Mouse (Mus musculus): ENCODE data around the gene Esr1.

The Esr1 gene

DNA sequence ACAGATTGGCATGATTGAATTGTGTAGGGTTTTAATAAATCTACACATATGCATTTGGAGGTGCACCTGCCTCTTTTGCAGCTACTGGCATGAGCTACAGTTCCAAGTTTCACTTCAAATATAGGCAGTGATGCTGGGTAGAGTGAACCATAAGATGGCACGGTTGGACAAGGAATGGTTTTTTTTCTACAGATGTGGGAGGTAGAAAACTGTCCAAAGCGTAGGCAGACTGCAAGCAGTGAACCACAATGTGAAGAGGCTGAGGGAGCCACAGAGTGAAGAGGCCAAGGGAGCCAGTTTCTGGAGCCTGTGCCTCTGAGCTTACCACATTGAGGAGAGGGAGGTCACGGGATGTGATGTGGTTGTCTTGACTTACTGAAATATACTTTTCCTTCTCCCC, 238.5 kb downstream of the Esr1 start:
- DNase-seq = no peak

DNA sequence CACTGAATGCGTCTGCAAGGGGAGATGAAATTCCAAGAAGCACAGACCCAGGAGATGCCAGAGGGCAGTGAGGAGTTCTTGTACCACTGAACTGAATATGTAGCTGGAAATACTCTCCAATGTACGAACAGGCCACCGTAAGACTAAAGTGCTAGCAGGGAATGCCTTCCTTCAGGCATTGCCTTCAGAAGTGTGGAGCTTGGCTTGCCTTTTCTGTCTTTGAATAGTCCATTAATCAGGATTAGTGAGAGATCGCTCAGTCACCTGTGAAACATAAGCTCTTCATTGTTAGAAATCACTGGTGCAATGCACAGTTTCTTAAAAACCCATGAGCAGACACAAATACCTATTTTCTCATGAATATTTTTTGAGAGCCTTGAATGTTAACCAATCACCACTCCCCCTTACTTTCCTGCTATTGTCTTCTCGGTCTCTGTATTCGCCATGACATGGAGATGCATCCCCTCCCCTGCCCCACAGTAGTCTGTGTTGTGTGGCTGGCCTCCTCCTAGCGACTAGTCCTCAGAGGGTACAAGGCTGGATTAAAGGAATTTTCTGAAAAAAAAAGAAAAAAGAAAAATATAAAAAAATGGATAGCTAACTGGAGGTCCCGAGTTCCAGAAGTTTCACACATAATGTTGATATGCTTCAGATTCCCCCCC, 263.8 kb downstream of the Esr1 start:
- DNase-seq = no peak

DNA sequence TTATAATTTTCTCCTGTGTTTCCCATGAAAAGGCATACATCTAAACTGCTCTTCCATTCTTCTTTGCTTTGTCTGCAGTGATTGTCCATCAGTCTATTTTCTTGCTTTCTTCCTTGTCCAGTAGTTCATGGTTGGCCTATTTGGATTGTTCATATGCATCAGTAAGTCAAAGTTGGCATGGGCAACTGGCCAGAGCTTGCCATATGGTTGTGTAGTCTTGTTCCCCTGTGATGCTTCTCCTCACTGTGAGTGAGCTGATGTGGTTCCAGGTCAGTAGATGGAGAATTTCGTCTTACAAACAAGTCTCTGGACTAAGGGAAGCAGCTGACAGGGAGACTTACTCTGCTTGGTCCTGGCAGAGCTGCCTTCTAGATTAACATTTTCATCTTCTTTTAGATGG, 270.0 kb downstream of the Esr1 start:
- DNase-seq = no peak

DNA sequence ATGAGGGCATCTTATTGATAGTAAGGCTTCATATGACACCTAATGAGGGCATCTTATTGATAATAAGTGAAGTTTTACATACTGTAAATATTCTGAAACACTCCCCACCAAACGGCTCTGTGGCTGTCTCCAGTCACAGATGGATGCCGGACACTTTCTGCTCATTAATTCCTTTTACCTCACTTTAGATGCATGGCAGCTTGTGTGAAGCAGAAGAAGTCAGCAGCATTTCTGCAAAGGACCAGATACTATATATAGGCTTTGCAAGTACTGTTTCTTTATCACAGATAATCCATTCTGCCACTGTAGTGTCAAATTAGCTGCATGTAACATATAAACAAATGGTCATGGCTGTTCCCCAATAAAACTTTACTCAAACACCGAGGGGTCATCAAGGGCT, 274.1 kb downstream of the Esr1 start:
- no peak for DNase-seq

DNA sequence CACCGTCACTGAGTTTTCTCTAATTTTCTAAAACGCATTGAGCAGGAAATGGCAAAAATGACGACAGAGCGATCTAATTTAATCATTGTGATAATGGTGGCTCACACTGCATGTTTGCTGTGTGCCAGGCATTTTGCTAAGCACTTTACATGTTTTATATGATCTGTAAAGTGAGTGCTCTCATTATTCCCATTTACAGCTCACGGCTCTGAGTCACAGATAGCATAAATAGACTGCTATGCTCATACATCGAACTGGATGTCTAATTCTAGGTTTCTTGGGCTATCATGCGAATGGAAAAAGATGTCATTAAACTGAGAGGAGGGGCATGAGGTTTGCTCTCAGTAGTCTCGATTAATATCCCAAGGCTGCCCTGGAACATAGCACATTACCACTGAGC, 274.6 kb downstream of the Esr1 start:
- DNase-seq = no peak

DNA sequence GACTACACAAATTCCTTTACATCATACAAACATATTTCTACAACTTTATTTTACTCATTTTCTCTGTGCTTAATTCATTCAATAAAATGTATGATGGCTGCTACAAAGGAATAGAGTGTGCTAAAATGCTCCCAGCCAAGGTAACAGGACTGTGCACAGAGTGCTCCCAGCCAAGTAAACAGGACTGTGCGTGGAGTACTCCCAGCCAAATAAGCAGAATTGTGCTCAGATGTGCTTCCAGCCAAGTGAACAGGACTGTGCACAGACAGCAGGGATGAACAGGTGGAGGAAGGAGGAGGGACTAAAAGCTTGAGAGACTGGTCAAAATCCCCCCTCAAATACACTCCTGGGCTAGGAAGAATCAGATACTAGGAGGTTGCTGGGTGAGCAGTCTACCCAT, 282.1 kb downstream of the Esr1 start:
- no peak for DNase-seq

DNA sequence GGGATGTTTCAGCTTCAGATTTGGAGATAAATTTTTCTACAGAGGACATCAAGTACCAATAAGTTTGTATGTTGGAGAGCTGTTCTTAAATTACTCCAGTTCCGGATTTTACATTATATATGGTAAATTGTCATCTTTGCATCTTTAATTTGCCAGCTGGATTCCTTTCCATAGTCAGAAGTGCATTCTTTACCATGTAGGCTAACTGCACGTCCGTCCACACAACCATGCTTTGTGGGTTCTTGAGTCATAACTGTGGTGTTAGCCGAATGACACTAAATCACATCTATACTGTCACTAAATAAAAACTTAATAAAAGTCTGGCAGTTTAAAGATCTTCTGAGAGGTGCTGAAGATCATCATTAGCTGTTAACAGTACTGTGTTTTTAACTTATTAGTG, 286.4 kb downstream of the Esr1 start:
- DNase-seq = no peak

DNA sequence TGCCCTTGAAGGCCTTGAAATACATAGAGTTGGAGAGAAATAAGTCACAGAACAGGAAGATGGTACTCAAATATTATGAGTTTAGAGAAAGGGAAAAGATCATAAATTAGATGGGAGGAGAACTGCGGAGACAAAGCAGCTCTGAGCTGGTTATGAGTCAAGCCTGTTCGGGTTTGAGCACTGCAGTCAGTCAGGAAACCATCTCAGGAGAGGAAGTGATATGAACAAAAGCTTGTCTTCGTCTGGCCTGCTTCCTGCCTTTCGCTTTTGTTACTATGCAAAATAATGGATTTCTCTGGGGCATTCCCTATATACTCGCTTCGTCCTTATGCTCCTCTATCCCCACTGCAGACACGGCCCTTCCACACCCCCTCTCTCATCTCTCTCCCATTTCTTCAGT, 288.9 kb downstream of the Esr1 start:
- DNase-seq = no peak

DNA sequence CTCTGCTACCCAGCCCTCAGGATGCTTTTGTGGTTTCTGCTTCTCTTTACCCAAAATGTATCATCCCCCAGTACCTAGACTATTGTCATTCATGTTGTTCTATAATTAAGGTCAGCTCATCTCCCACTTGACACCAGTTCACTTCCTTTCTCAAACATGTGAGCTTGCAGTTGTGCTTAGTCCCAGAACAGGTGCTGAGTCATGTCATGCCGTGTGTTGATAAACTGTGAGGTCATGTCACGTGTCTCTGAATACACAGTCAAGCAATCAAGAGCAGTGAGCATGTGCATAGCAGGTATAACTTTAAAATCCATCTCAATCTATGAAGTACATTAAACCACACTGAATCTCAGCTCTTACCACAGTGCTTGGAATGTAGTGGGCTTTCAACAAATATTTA, 297.9 kb downstream of the Esr1 start:
- DNase-seq = no peak

DNA sequence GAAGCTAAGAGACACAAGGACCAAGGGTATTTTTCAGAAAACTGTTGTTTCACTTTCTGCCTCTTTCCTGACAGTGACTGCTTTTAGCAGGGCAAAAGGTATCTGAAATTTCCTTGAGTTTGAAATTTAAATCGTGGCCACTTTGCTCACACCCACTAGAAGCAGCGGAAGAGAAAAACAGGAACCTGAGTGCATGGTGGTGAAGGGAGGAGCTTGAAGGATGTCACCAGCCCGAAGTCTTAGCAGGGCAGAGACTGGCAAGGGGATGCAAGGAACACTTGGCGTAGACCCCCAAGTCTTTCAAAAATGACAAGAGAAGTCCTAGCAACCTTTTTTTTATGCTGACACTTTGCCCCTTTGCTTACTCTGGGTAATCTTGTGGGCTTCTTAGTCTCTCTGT, 299.1 kb downstream of the Esr1 start:
- DNase-seq = no peak

DNA sequence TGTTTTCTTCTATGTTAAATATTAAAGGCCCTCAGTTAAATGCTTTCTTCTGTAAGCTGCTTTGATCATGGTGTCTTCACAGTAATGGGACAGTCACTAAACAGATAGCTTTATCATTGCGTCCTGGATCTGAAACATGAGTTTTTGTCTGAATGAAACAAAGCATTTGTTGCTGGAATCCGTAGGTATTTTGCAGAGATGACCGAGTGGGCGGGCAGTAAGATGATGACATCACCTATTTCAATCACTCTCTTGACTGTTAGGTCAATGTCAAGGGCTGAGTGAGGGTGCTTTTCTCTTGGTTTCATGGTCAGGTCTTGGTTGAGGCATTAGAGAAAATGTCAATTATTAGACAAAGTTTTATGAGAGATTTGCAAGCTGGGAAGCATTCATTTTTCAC, 307.7 kb downstream of the Esr1 start:
- no peak for DNase-seq

DNA sequence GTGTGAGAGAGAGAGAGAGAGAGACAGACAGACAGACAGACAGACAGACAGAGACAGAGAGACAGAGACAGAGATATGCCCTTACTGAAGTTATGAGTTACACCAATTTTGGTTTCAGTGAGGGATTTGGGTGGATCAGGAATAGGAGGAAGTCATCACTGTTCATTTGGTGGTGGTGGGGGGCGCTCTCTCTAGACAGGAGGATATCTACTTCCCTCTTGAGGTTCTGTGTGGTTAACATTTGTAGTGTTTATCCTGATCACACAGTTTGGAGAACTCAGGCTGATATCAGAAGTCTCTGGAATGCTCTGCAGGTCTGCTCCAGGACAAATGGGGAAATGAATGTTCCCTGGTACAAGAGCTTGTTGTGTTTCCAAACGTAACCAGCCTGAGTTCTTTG, 312.2 kb downstream of the Esr1 start:
- no peak for DNase-seq

DNA sequence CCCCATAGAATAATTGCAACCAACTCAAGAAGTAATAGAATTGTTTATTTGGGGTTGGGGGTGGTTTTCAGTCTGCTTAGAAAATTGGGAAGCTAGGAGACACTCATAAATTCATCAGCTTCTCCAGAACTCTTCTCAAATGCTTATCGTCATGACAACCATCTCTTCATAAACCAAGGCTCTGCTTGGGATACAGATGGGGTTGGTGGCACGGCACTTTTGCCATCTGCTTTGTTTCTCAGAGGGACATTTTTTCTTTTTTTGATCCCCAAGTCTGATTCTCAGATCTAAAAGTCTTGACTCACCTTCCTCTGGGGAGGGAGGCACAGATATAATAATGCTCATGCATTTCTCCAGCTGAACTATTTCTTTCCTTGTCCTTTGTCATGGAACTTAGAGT, 313.0 kb downstream of the Esr1 start:
- DNase-seq = no peak

DNA sequence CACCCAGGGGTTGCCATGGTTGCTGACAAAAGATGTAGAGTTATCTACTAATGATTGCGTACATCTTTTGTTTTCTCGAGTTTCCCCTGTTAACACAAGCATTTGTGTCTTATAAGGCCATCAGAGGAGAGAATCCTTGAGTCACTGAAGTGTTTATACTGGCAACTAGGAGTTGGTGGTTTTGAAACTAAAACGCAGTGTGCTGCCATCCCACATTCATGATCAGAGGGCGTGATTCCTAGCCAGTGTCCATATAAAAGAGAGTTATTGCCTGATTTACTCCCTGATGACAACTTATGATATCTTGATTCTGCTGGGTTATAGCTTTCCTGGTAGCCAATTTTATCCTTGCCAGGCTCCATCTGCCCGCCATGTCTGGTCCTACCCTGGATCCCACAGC, 331.8 kb downstream of the Esr1 start:
- DNase-seq = no peak

DNA sequence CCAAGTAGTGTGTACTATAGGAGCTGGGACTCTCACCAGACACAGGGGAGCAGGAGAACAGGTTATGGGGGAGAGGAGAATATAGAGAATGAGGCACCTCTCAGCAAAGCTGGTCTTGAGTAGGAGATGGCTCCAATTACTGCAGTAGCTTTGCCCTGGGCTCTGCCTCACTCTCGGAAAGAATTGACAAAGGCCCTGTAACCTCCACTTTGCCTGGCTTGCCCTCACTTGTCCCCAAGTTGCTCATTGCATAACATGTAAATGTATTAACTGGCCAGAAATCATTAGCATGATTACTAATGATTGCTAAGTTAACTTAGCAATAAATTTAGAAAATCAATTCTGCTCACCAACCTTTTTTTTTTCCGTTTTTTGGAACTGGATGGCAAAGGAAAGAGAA, 333.3 kb downstream of the Esr1 start:
- DNase-seq = no peak

DNA sequence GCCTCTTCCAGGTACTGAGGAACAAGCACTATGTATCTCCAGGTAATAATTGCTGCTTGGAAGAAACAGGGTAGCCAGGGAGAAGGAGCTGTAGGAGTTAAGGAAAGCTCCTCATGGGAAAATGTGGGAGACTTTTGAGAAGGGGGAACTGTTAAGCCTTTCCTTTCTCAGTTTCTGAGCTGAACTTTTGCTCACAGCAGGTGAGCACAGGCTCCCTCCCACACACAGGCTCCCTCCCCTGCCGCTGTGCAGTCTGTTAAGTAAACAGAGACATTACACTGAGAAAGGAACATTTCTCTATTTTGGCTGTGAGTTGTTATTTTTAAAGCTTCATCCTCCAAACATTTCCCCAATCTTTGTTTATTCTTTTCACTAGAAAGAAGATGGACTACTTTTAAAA, 354.4 kb downstream of the Esr1 start:
- no peak for DNase-seq

DNA sequence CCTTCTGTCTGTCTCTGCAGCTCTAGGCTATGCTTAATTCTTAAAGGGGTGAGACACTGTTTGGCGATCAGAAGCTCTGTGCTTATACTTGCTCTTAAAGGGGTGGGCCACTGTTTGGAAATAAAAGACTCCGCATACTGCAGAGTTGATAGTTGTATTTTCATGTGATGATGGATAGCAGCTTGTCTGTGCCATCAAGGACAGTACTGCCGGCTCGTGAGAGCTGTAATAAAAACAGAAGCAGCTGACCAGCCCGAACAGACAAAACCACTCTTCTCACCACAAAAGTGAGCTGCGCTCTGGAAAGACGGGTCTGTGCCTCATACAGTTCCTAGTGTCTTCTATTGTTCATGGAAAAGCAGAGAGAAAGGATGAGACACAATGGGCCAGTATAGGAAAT, 359.8 kb downstream of the Esr1 start:
- DNase-seq = no peak

DNA sequence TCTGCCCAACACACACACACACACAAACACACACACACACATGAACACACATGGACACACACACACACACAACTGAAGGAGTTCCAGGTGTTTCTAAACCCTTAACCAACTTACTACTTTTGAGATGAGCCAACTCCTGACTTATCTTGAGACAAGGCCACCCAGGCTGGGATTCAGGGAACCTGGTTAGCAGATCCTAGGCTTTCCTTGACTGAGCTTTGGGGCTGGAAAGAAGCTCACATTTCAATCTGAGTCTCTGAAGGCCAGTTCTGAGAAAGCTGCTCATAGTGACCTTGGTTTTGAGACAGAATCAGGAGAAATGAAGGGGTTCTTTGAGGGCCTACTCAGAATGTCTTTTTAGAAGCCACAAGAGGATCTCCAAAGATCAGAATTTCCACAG, 360.2 kb downstream of the Esr1 start:
- no peak for DNase-seq

DNA sequence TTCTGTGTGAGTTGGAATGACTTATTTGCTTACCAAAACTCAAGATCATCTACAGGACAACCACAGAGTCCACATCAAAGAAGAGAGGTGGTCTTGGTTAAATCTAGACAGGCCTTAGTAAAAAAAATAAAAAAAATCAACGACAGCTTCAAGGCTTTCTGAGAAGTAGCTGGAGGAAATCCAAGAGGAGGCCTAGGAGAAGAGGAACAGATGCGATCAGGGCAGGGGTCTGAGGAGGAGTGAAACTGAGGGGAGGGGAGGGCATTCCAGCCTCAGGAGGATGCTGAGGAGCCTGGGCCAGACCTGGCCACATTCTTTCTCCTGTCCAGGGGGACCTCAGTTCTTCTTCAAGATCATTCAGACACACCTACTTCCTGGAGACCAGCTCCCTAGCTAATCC, 360.6 kb downstream of the Esr1 start:
- DNase-seq = no peak

DNA sequence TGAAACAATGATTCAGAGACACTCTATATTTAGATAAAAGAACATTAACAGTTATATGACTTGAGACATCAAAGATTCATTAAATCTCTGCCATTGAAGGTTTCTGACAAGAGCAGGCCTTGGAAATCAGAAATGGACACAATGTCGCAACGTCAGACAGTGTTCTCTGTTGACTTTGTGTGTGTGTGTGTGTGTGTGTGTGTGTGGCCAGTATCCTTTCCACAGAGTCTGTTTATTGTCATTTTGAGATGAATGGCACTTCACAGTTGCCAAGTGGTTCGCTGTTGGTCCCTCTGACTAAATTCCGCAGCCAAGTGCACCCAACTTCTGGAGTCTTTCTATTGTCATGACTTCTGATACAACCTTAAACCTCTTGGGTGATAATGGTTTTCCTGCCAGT, 362.9 kb downstream of the Esr1 start:
- DNase-seq = no peak

DNA sequence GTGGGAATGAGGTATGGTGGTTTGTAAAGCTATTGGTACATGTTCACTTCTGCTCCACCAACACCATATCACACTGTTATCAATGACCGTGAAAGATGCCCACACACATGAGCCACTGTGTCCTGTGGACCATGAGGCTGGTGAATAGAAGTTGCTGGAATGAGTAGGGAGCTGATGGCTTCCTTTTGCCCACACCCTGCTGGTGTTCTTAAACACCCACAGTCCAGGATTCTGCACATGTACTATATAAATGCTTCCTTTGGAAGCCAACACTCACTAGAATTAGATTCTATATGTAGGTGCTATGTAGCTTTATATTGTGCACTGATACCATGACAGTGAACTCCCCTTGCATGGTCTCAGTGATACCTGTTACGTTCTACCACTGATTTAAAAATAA, 365.2 kb downstream of the Esr1 start:
- DNase-seq = no peak

DNA sequence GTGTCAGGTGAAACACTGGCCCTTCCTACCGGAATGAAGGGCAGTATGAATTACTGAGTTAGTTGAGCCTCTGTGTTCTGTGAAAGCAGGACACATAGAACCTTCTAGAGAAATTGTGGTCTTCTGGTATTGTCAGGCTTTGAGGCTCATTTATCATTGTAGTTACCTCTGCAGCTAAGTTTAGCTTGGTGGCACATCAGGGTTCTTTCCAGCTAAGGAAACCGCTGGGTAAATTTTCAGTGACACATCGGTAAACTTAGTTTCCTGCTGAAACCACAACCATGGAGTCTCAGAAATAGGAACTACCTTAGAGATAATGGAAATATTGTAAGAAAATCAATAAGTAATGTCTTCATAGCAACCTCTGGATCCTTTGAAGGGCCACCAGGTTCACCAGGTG, 366.0 kb downstream of the Esr1 start:
- DNase-seq = no peak

DNA sequence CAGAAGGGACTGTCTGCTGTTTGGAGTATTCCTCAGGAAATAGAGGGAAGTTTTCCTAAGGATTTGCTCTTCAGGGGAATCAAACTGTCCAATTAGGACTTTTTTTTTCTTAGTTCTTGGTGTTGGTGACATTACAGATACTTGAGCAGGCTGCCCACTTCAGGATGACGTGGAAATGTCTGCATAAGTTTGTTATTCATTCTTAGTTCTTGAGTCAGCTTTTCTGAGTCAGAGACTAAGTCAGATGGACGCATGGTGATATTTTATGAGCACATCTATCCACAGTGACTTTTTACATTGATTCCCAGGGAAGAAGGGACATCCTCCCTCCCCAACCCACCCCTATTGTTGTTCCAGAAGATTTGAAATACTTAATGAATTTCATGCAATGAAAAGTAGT, 372.5 kb downstream of the Esr1 start:
- no peak for DNase-seq

DNA sequence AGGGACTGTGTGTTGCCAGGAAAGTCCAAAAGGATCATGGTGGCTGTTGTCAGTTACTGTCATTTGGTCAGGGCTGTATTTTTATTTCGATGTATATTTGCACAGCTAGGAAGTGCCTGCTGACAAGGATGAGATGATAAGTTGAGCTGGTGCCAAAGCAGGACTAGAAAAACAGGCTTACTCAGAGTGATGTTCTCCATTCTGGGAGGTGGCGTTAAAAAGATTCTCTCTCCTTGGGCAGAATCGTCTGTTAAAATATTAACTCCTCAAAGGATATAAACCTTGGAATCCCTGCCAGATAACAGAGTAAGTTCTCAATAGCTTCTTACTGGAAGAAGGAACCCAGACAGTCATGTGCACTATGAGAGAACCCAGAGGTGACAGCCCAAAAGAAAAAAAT, 382.4 kb downstream of the Esr1 start:
- DNase-seq = no peak

DNA sequence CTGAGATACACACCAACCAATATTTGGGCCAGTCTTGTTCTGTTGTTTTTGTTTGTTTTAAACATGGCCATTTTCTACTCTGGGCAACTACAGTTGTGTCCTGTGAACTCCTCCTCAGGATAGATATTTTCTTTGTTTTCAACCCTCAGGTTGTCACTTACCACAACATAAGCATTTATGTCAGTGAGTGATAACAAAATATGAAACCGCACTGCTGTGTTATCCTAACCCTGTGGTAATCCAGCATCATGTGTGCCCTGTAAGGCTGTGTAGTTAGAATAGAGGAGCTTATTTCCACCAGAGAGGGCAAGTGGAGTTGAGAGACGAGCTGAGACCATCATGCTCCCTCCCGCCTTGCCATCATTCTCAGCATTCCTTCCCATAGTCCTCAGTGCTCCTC, 385.2 kb downstream of the Esr1 start:
- no peak for DNase-seq

DNA sequence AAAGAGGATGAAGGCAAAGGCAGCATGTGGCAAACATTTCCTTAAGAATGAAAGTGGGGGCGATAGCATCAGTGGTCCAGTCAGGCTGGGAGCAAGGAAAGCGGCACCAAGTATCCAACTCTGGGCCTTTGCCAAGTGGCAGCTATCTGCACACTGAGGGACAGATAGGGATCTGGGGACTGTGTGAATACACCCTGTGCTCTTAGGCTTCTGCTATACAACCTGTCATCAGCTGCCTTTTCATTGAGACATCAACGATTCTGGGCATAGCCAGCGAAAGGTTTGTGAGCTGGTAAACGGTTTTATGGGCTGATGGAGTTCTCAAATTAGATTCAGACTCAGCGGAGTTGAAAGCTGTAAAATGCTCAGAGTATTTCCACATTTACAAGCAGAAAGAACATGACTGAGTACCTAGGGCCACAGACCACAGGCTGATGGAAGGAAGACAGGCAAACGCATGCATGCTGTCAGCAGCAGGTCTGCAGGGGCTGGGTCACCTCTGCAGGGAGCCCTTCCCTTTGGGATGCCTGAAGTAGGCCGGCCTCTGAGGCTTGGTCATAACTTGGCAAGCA, 397.5 kb downstream of the Esr1 start:
- no peak for DNase-seq

Measured in lung, adult 18-20 months (tissue).